Mouse (Mus musculus): Measurements from ENCODE around the gene Olfr1223. TPM values are rescaled to one million over a fixed set of nuclear protein-coding genes. Genes with fewer than 3 reads are reported as not detected.
"Not testable (repeated sequence)": the region's sequence is repeated elsewhere in the genome, so short reads cannot be mapped to it uniquely, and the experiment has no call there.

Gene Olfr1223
- not detected in 2 replicates for polyA plus RNA-seq (2012; rRNA removed)

DNA sequence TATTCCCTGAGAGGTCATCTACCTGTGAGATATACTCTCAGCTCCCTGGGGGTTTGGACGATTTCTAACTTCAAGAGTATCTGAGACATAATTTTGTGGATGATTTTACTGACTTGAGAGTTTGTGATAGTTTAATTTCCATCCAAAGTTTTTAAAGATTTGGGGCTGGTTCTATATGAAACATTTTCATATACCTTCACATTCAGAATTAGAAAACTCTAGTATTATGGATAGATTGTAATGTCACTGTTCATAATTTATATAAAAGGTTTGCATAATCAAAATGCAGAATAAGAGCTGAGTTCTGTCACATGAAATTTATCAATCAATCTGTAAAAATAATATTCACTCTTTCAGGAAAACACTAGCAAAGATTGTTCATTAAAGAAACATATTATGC lies at the start of gene Olfr1223:
Gene Olfr1223 (minus strand): TSS at position 101 of the 400 bp plus-strand sequence.
- Histone ChIP-seq H3K36me3 (ENCODE audit: control insufficient read depth, insufficient read depth, low read length) (no peaks in the 10 kb centered on the region), H3K27ac (ENCODE audit: control insufficient read depth, insufficient read depth, low read depth, low read length) (no peak within 1 kb of the TSS), H3K27me3 (ENCODE audit: control insufficient read depth, insufficient read depth, low read length) (no peaks in the 10 kb centered on the region), H3K4me1 (ENCODE audit: control insufficient read depth, insufficient read depth, low read length) (no peaks in the 10 kb centered on the region), H3K4me3 (ENCODE audit: control insufficient read depth, low read depth, low read length) (no peak within 1 kb of the TSS)
- no peak for TF ChIP-seq POLR2A (IDR thresholded peaks at IDR 0.05; ENCODE audit: control insufficient read depth, low read depth, low read length)
- no peak for TF ChIP-seq CTCF (IDR thresholded peaks at IDR 0.05; ENCODE audit: control insufficient read depth, insufficient read depth, insufficient replicate concordance, low read depth, low read length)

- Histone ChIP-seq H3K27me3 (ENCODE audit: control insufficient read depth, insufficient read depth, low read length) (no peaks in the 10 kb centered on the region), H3K27ac (ENCODE audit: control insufficient read depth, insufficient read depth, low read depth, low read length) (no peak within 1 kb of the TSS), H3K4me3 (ENCODE audit: control insufficient read depth, low read depth, low read length) (no peak within 1 kb of the TSS), H3K4me1 (ENCODE audit: control insufficient read depth, insufficient read depth, low read length) (no peaks in the 10 kb centered on the region), H3K36me3 (ENCODE audit: control insufficient read depth, insufficient read depth, low read length) (no peaks in the 10 kb centered on the region)
- TF ChIP-seq POLR2A (IDR thresholded peaks at IDR 0.05; ENCODE audit: control insufficient read depth, low read depth, low read length) = no peak
- no peak for TF ChIP-seq CTCF (IDR thresholded peaks at IDR 0.05; ENCODE audit: control insufficient read depth, insufficient read depth, insufficient replicate concordance, low read depth, low read length)
Observed at GRCm38 (mm10) chr2:89199948-89200347, 48.6 kb upstream of the Olfr1223 start, which contains the start of gene Olfr1226. Olfr1226 (minus strand) TSS chr2:89200048.

DNA sequence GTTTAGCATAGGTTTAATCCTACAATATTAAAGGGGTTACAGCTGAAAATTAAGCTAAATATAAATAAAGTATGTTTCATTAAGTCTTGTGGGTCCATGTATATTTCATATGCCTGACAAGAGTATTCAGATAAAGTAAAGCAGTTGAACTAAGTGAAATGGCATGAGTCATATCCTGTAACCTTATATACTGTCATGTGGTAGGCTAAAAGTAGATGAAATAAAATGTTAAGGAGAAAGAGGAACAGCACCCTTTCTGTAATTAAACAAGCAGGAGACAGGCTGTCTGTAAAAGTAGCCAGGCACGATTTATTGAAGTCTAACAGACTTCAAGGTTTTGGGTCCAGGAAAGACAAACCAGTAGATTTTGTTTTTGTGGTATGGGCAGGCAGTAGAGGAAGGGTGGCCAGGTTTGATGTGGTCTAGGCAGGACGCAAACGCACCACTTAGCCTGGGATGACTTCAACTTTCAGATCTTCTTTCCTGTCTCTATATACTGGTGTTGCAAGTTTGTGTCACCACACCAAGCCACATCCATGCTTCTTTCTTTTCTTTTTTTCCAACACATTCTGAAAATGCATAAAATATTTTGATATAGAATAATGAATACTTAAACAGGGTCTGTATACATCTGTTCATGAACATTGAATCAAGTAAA lies 45.1 kb upstream of the Olfr1223 start:
- no peaks in the 10 kb centered on the region for H3K4me1 ChIP-seq (ENCODE audit: control insufficient read depth, insufficient read depth, low read length)
- no peak for TF ChIP-seq POLR2A (IDR thresholded peaks at IDR 0.05; ENCODE audit: control insufficient read depth, low read depth, low read length)
- no peak for TF ChIP-seq CTCF (IDR thresholded peaks at IDR 0.05; ENCODE audit: control insufficient read depth, insufficient read depth, insufficient replicate concordance, low read depth, low read length)
- no peaks in the 10 kb centered on the region for H3K27me3 ChIP-seq (ENCODE audit: control insufficient read depth, insufficient read depth, low read length)

DNA sequence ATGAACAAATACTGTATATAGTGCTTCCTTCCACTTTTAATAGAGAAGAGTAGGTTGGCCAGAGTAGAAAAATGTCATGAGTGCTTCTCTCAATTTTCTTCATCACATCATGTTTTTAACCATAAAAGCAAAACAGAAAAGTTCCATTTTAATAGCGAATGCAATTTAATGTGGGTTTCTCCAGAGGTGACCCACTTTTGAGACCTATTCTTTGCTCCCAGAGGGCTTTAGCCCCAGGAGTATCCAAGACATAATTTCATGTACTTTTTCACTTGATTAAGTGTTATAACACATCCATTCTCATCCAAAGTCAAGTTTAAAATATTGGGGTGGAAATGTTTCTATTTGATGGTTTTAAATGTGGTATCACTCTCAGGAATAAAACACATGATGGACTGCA lies 23.2 kb upstream of the Olfr1223 start, which contains the start of gene Olfr1225:
Gene Olfr1225 (minus strand): TSS at position 101 of the 400 bp plus-strand sequence.
- no peak for TF ChIP-seq CTCF (IDR thresholded peaks at IDR 0.05; ENCODE audit: control insufficient read depth, insufficient read depth, insufficient replicate concordance, low read depth, low read length)
- TF ChIP-seq POLR2A (IDR thresholded peaks at IDR 0.05; ENCODE audit: control insufficient read depth, low read depth, low read length) = no peak
- Histone ChIP-seq H3K27ac (ENCODE audit: control insufficient read depth, insufficient read depth, low read depth, low read length) (no peak within 1 kb of the TSS), H3K27me3 (ENCODE audit: control insufficient read depth, insufficient read depth, low read length) (no peaks in the 10 kb centered on the region), H3K4me3 (ENCODE audit: control insufficient read depth, low read depth, low read length) (no peak within 1 kb of the TSS), H3K36me3 (ENCODE audit: control insufficient read depth, insufficient read depth, low read length) (no peaks in the 10 kb centered on the region), H3K4me1 (ENCODE audit: control insufficient read depth, insufficient read depth, low read length) (no peaks in the 10 kb centered on the region)

More for the DNA sequence above, 45.1 kb upstream of the Olfr1223 start:
- Histone ChIP-seq H3K27ac (ENCODE audit: control insufficient read depth, insufficient read depth, low read depth, low read length) (no peak overlapping the region), H3K4me3 (ENCODE audit: control insufficient read depth, low read depth, low read length) (no peak overlapping the region), H3K36me3 (ENCODE audit: control insufficient read depth, insufficient read depth, low read length) (no peaks in the 10 kb centered on the region)

DNA sequence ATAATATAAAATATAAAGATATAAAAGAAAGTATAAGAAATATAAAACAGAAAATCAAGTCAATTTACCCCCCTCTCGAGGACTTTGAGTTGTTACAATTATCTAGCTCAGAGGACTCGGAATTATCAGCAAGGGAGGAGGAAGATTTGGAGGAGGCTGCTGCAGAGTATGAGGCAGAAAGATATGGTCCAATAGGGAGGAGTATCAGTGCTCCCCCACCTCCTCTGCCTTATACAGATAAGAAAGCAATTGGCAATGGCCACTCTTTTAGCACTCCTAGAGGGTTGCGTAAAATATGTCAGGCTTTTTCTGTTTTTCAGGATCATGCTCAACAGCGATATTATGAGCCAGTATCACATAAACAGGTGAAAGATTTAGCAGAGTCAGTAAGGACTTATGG lies 13.4 kb upstream of the Olfr1223 start:
- H3K27me3 ChIP-seq (ENCODE audit: control insufficient read depth, insufficient read depth, low read length); H3K4me1 ChIP-seq (ENCODE audit: control insufficient read depth, insufficient read depth, low read length); H3K27ac ChIP-seq (ENCODE audit: control insufficient read depth, insufficient read depth, low read depth, low read length); H3K36me3 ChIP-seq (ENCODE audit: control insufficient read depth, insufficient read depth, low read length); H3K4me3 ChIP-seq (ENCODE audit: control insufficient read depth, low read depth, low read length): not testable (repeated sequence)

GRCm38 (mm10) chr2:89163991-89164390 lies 12.6 kb upstream of the Olfr1223 start, which contains the start of gene Olfr1224-ps1:
Olfr1224-ps1 (minus strand) TSS chr2:89164091.
- not testable (repeated sequence) for H3K27ac ChIP-seq (ENCODE audit: control insufficient read depth, insufficient read depth, low read depth, low read length); H3K27me3 ChIP-seq (ENCODE audit: control insufficient read depth, insufficient read depth, low read length); H3K4me1 ChIP-seq (ENCODE audit: control insufficient read depth, insufficient read depth, low read length); H3K36me3 ChIP-seq (ENCODE audit: control insufficient read depth, insufficient read depth, low read length); H3K4me3 ChIP-seq (ENCODE audit: control insufficient read depth, low read depth, low read length)

DNA sequence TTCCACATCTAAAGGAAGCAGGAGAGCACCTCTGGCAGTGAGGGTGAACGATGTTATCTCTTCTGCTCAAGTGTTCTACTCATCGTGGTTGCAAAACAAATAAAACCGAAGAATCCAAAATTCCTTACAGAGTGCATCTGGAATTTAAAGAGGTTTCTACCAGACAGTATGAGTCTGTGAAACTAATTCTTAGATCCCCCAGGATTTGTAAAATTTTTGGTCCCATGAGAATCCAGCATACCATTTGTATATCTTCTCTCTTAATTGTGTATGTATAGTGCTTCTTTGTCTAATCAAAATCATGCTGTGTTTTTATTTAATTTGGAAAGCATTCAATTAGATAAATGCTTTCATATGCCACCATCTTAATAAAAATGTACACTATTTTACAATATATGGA lies 18.4 kb downstream of the Olfr1223 start, which contains the start of gene Olfr1222:
Gene Olfr1222 (minus strand): TSS at position 101 of the 400 bp plus-strand sequence.
- TF ChIP-seq POLR2A (IDR thresholded peaks at IDR 0.05; ENCODE audit: control insufficient read depth, low read depth, low read length) (no peak), CTCF (IDR thresholded peaks at IDR 0.05; ENCODE audit: control insufficient read depth, insufficient read depth, insufficient replicate concordance, low read depth, low read length) (no peak)
- no peak within 1 kb of the TSS for H3K27ac ChIP-seq (ENCODE audit: control insufficient read depth, insufficient read depth, low read depth, low read length)
- H3K4me1 ChIP-seq (ENCODE audit: control insufficient read depth, insufficient read depth, low read length) = no peaks in the 10 kb centered on the region
- no peaks in the 10 kb centered on the region for H3K36me3 ChIP-seq (ENCODE audit: control insufficient read depth, insufficient read depth, low read length)
- H3K27me3 ChIP-seq (ENCODE audit: control insufficient read depth, insufficient read depth, low read length) = no peaks in the 10 kb centered on the region
- H3K4me3 ChIP-seq (ENCODE audit: control insufficient read depth, low read depth, low read length) = no peak within 1 kb of the TSS

- Histone ChIP-seq H3K27ac (ENCODE audit: control insufficient read depth, insufficient read depth, low read depth, low read length) (no peak within 1 kb of the TSS), H3K27me3 (ENCODE audit: control insufficient read depth, insufficient read depth, low read length) (no peaks in the 10 kb centered on the region)
- TF ChIP-seq POLR2A (IDR thresholded peaks at IDR 0.05; ENCODE audit: control insufficient read depth, low read depth, low read length) (no peak), CTCF (IDR thresholded peaks at IDR 0.05; ENCODE audit: control insufficient read depth, insufficient read depth, insufficient replicate concordance, low read depth, low read length) (no peak)
Observed at GRCm38 (mm10) chr2:89117183-89117582, 34.2 kb downstream of the Olfr1223 start, which contains the start of gene Olfr1221. Olfr1221 (minus strand) TSS chr2:89117283.

More at GRCm38 (mm10) chr2:89117183-89117582, 34.2 kb downstream of the Olfr1223 start, which contains the start of gene Olfr1221:
- no peak within 1 kb of the TSS for H3K4me3 ChIP-seq (ENCODE audit: control insufficient read depth, low read depth, low read length)
- no peaks in the 10 kb centered on the region for H3K4me1 ChIP-seq (ENCODE audit: control insufficient read depth, insufficient read depth, low read length)
- no peaks in the 10 kb centered on the region for H3K36me3 ChIP-seq (ENCODE audit: control insufficient read depth, insufficient read depth, low read length)

Measured in testis, adult 2 months (tissue).